Mouse (Mus musculus) liver, embryonic 15.5 days (tissue): Measurements from ENCODE around the gene Gpsm3. TPM values are rescaled to one million over a fixed set of nuclear protein-coding genes. Genes with fewer than 3 reads are reported as not detected.
A peak's percentile ranks its signal among the peaks of the same experiment; 100 is the strongest.

ENCODE experiments used
- ATAC-seq: fragments of 200-750 bp; cut with Nextera tagmentation; 2 replicates; pipeline ENCODE4 v1.8.0; 2017; ENCODE audit warnings: moderate number of reproducible peaks, mild to moderate bottlenecking, moderate library complexity; ENCODE audit not compliant: insufficient read depth
- H3K27ac ChIP-seq: fragments of 300-500 bp; sonication (generic); replicated peaks from 2 replicates; pipeline ENCODE4 v1.5.1; 2015; ENCODE audit warnings: mild to moderate bottlenecking, inconsistent platforms
- H3K27me3 ChIP-seq: fragments of 300-500 bp; sonication (generic); 2 replicates; pipeline ENCODE4 v1.6.1; 2015; ENCODE audit warnings: mild to moderate bottlenecking, inconsistent platforms
- H3K36me3 ChIP-seq: fragments of 300-500 bp; sonication (generic); replicated peaks from 2 replicates; pipeline ENCODE4 v1.6.1; 2015; ENCODE audit warnings: moderate library complexity, mild to moderate bottlenecking, inconsistent platforms
- H3K4me1 ChIP-seq: fragments of 300-500 bp; sonication (generic); replicated peaks from 2 replicates; pipeline ENCODE4 v1.6.1; 2015; ENCODE audit warnings: inconsistent platforms
- H3K4me2 ChIP-seq: fragments of 300-500 bp; sonication (generic); 2 replicates; pipeline ENCODE4 v1.6.1; 2015; ENCODE audit warnings: moderate library complexity, mild to moderate bottlenecking, inconsistent platforms
- H3K4me3 ChIP-seq: fragments of 300-500 bp; sonication (generic); replicated peaks from 2 replicates; pipeline ENCODE4 v1.5.1; 2015; ENCODE audit warnings: mild to moderate bottlenecking, inconsistent platforms
- H3K9ac ChIP-seq: fragments of 300-500 bp; sonication (generic); 2 replicates; pipeline ENCODE4 v1.6.1; 2015; ENCODE audit warnings: moderate library complexity, mild to moderate bottlenecking, inconsistent platforms
- H3K9me3 ChIP-seq: fragments of 300-500 bp; sonication (generic); replicated peaks from 2 replicates; pipeline ENCODE4 v1.6.1; 2016; ENCODE audit warnings: inconsistent platforms
- WGBS: fragments of 180-500 bp; shearing (Covaris S2); methylation state at CpG from one replicate; pipeline ENCODE4 v1.1.7; 2015; ENCODE audit warnings: mixed read lengths; ENCODE audit not compliant: insufficient replicate concordance; 5-methylcytosine and 5-hydroxymethylcytosine counted together
- polyA plus RNA-seq: library from polyadenylated mRNA; unstranded; fragments of >200 nt; fragmentation: Nextera tagmentation; extraction: Ambion mirVana; gene quantifications from 2 replicates; pipeline ENCODE4 v1.2.1, GENCODE M21; 2015

Gene Gpsm3
- polyA plus RNA-seq, 1 experiment from 2014 or later, result 14.9 TPM

GRCm38 (mm10) chr17:34582528-34582927 lies 7.1 kb upstream of the Gpsm3 start:
- Histone ChIP-seq H3K4me2 (no peak overlapping the region), H3K4me1 (peaks cover 10% of the 10 kb centered on the region), H3K27me3 (peaks cover 12% of the 10 kb centered on the region; the same call in 1 of the 2 replicates), H3K9ac (no peak overlapping the region), H3K4me3 (no peak overlapping the region), H3K36me3 (no peaks in the 10 kb centered on the region), H3K27ac (no peak overlapping the region), H3K9me3 (no peaks in the 10 kb centered on the region)
- 74% methylated on average over 12 of the region's 12 CpGs for WGBS
- no peak for ATAC-seq

GRCm38 (mm10) chr17:34583397-34583796 lies 6.2 kb upstream of the Gpsm3 start:
- Histone ChIP-seq H3K4me2 (no peak overlapping the region), H3K4me3 (no peak overlapping the region), H3K9me3 (no peaks in the 10 kb centered on the region), H3K27me3 (peaks cover 12% of the 10 kb centered on the region; the same call in 1 of the 2 replicates), H3K9ac (no peak overlapping the region), H3K4me1 (peaks cover 18% of the 10 kb centered on the region), H3K27ac (no peak overlapping the region), H3K36me3 (no peaks in the 10 kb centered on the region)
- ATAC-seq, result no peak
- 52% methylated on average over 7 of the region's 7 CpGs for WGBS

GRCm38 (mm10) chr17:34583819-34584218 lies 5.8 kb upstream of the Gpsm3 start:
- ATAC-seq, result no peak
- WGBS, result 83% methylated on average over 8 of the region's 8 CpGs
- H3K27ac ChIP-seq, result no peak overlapping the region
- peaks cover 12% of the 10 kb centered on the region; the same call in 1 of the 2 replicates for H3K27me3 ChIP-seq
- H3K4me1 ChIP-seq, result peaks cover 22% of the 10 kb centered on the region
- no peak overlapping the region for H3K4me2 ChIP-seq
- no peaks in the 10 kb centered on the region for H3K36me3 ChIP-seq
- no peaks in the 10 kb centered on the region for H3K9me3 ChIP-seq
- no peak overlapping the region for H3K4me3 ChIP-seq
- H3K9ac ChIP-seq, result no peak overlapping the region

- H3K9me3 ChIP-seq, result no peaks in the 10 kb centered on the region
- no peak overlapping the region for H3K9ac ChIP-seq
- H3K36me3 ChIP-seq, result no peaks in the 10 kb centered on the region
- H3K27me3 ChIP-seq, result peaks cover 12% of the 10 kb centered on the region; the same call in 1 of the 2 replicates
- no peak for ATAC-seq
- H3K27ac ChIP-seq, result no peak overlapping the region
- peaks cover 36% of the 10 kb centered on the region for H3K4me1 ChIP-seq
- no peak overlapping the region for H3K4me3 ChIP-seq
- no peak overlapping the region for H3K4me2 ChIP-seq
- WGBS, result 80% methylated on average over 8 of the region's 8 CpGs
These were observed 4.5 kb upstream of the Gpsm3 start for GRCm38 (mm10) chr17:34585121-34585520.

- WGBS, result 40% methylated on average over 32 of the region's 32 CpGs
- H3K9ac ChIP-seq, result no peak overlapping the region
- H3K4me1 ChIP-seq, result peaks cover 46% of the 10 kb centered on the region
- ATAC-seq, result no peak
- H3K9me3 ChIP-seq, result no peaks in the 10 kb centered on the region
- peaks cover 12% of the 10 kb centered on the region; the same call in 1 of the 2 replicates for H3K27me3 ChIP-seq
- H3K4me3 ChIP-seq, result peak overlapping the region; percentile 91
- H3K27ac ChIP-seq, result no peak overlapping the region
- H3K36me3 ChIP-seq, result no peaks in the 10 kb centered on the region
- H3K4me2 ChIP-seq, result peak overlapping the region; percentile 100
These were observed 3.5 kb upstream of the Gpsm3 start for GRCm38 (mm10) chr17:34585877-34586771.

GRCm38 (mm10) chr17:34586796-34587422 lies 2.7 kb upstream of the Gpsm3 start:
- peak; percentile 81 for ATAC-seq
- Histone ChIP-seq H3K9ac (peak overlapping the region; percentile 91), H3K4me2 (peak overlapping the region; percentile 100), H3K27me3 (peaks cover 12% of the 10 kb centered on the region; the same call in 1 of the 2 replicates), H3K9me3 (no peaks in the 10 kb centered on the region), H3K27ac (peak overlapping the region; percentile 86), H3K4me3 (peak overlapping the region; percentile 91), H3K4me1 (peaks cover 53% of the 10 kb centered on the region), H3K36me3 (no peaks in the 10 kb centered on the region)
- WGBS, result under 1% methylated on average over 38 of the region's 38 CpGs

- peaks cover 57% of the 10 kb centered on the region for H3K4me1 ChIP-seq
- H3K4me3 ChIP-seq, result peak overlapping the region; percentile 91
- H3K36me3 ChIP-seq, result no peaks in the 10 kb centered on the region
- H3K4me2 ChIP-seq, result peak overlapping the region; percentile 100
- H3K9ac ChIP-seq, result peak overlapping the region; percentile 91
- under 1% methylated on average over 50 of the region's 50 CpGs for WGBS
- no peaks in the 10 kb centered on the region for H3K9me3 ChIP-seq
- peak overlapping the region; percentile 86 for H3K27ac ChIP-seq
- peak; percentile 87 for ATAC-seq
- peaks cover 12% of the 10 kb centered on the region; the same call in 1 of the 2 replicates for H3K27me3 ChIP-seq
These were observed 2.2 kb upstream of the Gpsm3 start for GRCm38 (mm10) chr17:34587423-34587811.

GRCm38 (mm10) chr17:34587814-34588213 lies 1.8 kb upstream of the Gpsm3 start:
- H3K4me2 ChIP-seq, result peak overlapping the region; percentile 100
- H3K9ac ChIP-seq, result peak overlapping the region; percentile 91
- peak overlapping the region; percentile 91 for H3K4me3 ChIP-seq
- ATAC-seq, result no peak
- 1% methylated on average over 19 of the region's 19 CpGs for WGBS
- peak overlapping the region; percentile 86 for H3K27ac ChIP-seq
- no peaks in the 10 kb centered on the region for H3K9me3 ChIP-seq
- H3K4me1 ChIP-seq, result peaks cover 61% of the 10 kb centered on the region
- no peaks in the 10 kb centered on the region for H3K36me3 ChIP-seq
- peaks cover 12% of the 10 kb centered on the region; the same call in 1 of the 2 replicates for H3K27me3 ChIP-seq

GRCm38 (mm10) chr17:34588767-34589166 lies 839 bp upstream of the Gpsm3 start:
- peak overlapping the region; percentile 84 for H3K4me3 ChIP-seq
- H3K4me1 ChIP-seq, result peaks cover 70% of the 10 kb centered on the region
- H3K36me3 ChIP-seq, result no peaks in the 10 kb centered on the region
- H3K9ac ChIP-seq, result no peak overlapping the region; the same call in 1 of the 2 replicates
- H3K27ac ChIP-seq, result peak overlapping the region; percentile 87; the same call in 1 of the 2 replicates
- no peaks in the 10 kb centered on the region for H3K9me3 ChIP-seq
- peak overlapping the region; percentile 100 for H3K4me2 ChIP-seq
- WGBS, result 44% methylated on average over 3 of the region's 3 CpGs
- H3K27me3 ChIP-seq, result peaks cover 12% of the 10 kb centered on the region; the same call in 1 of the 2 replicates
- ATAC-seq, result no peak

GRCm38 (mm10) chr17:34589206-34589605 lies 400 bp upstream of the Gpsm3 start:
- no peaks in the 10 kb centered on the region for H3K9me3 ChIP-seq
- peaks cover 75% of the 10 kb centered on the region for H3K4me1 ChIP-seq
- H3K27me3 ChIP-seq, result peaks cover 12% of the 10 kb centered on the region; the same call in 1 of the 2 replicates
- peak overlapping the region; percentile 84 for H3K4me3 ChIP-seq
- H3K36me3 ChIP-seq, result 0 out of 2 replicates have a peak, but pooled peaks cover 3% of the 10 kb centered on the region
- WGBS, result 31% methylated on average over 7 of the region's 7 CpGs
- peak overlapping the region; percentile 100 for H3K4me2 ChIP-seq
- ATAC-seq, result no peak
- peak overlapping the region; percentile 87 for H3K27ac ChIP-seq
- peak overlapping the region; percentile 15; the same call in 1 of the 2 replicates for H3K9ac ChIP-seq
